12 mouse cellular contexts compared by ENCODE assay signal in the genomic region with DNA sequence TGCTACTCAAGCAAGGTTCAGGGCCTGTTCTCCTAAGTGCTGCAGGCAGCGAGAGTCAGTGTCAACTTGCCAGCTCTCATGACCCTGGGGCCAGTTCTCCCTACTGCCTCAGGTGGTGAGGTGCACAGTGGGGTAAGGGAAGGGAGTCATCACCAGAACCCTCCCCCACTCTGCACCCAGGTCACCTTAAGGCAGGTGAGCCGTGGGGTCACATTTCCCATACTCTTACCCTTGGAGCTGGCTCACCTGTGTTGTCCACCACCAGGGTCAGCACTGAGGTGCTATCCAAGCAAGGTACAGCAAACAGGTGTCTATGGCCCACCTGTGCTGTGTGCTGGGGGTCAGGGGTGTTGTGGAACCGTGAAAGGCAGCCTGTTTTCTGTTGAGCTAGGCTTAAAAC. TPM values are rescaled to one million over a fixed set of nuclear protein-coding genes. Genes with fewer than 3 reads are reported as not detected.
A peak's percentile ranks its signal among the peaks of the same experiment; 100 is the strongest.
DNase-seq lines count a peak whose midpoint lies in the region; ATAC-seq lines count a peak whose summit lies in the region.
"Had no signal": no experiment of that assay in that cellular context is flagged by ENCODE, and none has a peak within 500 bp of the region (broad histone marks: within the 10 kb centered on the region; RNA-seq: fewer than 3 reads in every experiment).

No protein-coding gene starts in this region.

- no peak overlapping the region for H3K4me3 ChIP-seq in heart, embryonic 12.5 days
- no peak overlapping the region for H3K4me3 ChIP-seq in liver, embryonic 12.5 days
- H3K4me3 ChIP-seq in neural tube, embryonic 12.5 days: no peak overlapping the region
- H3K4me3 ChIP-seq: embryonic facial prominence, embryonic 13.5 days; heart, adult 2 months; megakaryocyte, embryonic 14.5 days; stomach, embryonic 15.5 days had no signal

- H3K36me3 ChIP-seq in heart, embryonic 12.5 days: no peaks in the 10 kb centered on the region
- H3K36me3 ChIP-seq in liver, embryonic 12.5 days: no peaks in the 10 kb centered on the region
- no peaks in the 10 kb centered on the region for H3K36me3 ChIP-seq in neural tube, embryonic 12.5 days
- H3K36me3 ChIP-seq: embryonic facial prominence, embryonic 13.5 days; stomach, embryonic 15.5 days had no signal

- no peak overlapping the region for H3K4me2 ChIP-seq in heart, embryonic 12.5 days
- no peak overlapping the region for H3K4me2 ChIP-seq in liver, embryonic 12.5 days
- no peak overlapping the region for H3K4me2 ChIP-seq in neural tube, embryonic 12.5 days (replicated peaks)
- H3K4me2 ChIP-seq: embryonic facial prominence, embryonic 13.5 days; stomach, embryonic 15.5 days had no signal

- WGBS in heart, embryonic 12.5 days: 61% methylated on average over 3 of the region's 3 CpGs
- 37% methylated on average over 3 of the region's 3 CpGs for WGBS in liver, embryonic 12.5 days (ENCODE audit: insufficient replicate concordance)
- WGBS in neural tube, embryonic 12.5 days: 86% methylated on average over 3 of the region's 3 CpGs

- no peak for DNase-seq in heart, adult 9 months (ENCODE audit: low spot score in 2 of 2)
- no peak for DNase-seq in liver
- DNase-seq in neural tube, embryonic 10.5 days (ENCODE audit: extremely low spot score, low spot score): no peak
- DNase-seq in spleen, adult 18-20 months: no peak

- H3K9ac ChIP-seq in heart, embryonic 12.5 days: no peak overlapping the region
- no peak overlapping the region for H3K9ac ChIP-seq in liver, embryonic 12.5 days
- H3K9ac ChIP-seq in neural tube, embryonic 12.5 days: no peak overlapping the region
- H3K9ac ChIP-seq: embryonic facial prominence, embryonic 13.5 days; stomach, embryonic 15.5 days had no signal

- no peaks in the 10 kb centered on the region for H3K27me3 ChIP-seq in heart, embryonic 12.5 days (replicated peaks)
- no peaks in the 10 kb centered on the region for H3K27me3 ChIP-seq in liver, embryonic 12.5 days (replicated peaks)
- H3K27me3 ChIP-seq in neural tube, embryonic 12.5 days (replicated peaks): no peaks in the 10 kb centered on the region
- H3K27me3 ChIP-seq: embryonic facial prominence, embryonic 13.5 days; Patski; stomach, embryonic 15.5 days had no signal

- peak; percentile 36; the same call in 1 of the 2 replicates for ATAC-seq in heart, embryonic 12.5 days (ENCODE audit: insufficient number of reproducible peaks, low FRiP score)
- peak; percentile 21 for ATAC-seq in liver, embryonic 12.5 days
- 0 out of 2 replicates have a peak, but pooled peaks have one; percentile 15 for ATAC-seq in neural tube, embryonic 12.5 days (ENCODE audit: low FRiP score, low read depth)
- ATAC-seq: Patski had no signal

- no peak overlapping the region for H3K27ac ChIP-seq in heart, embryonic 12.5 days (ENCODE audit: poor library complexity, severe bottlenecking)
- no peak overlapping the region for H3K27ac ChIP-seq in liver, embryonic 12.5 days
- no peak overlapping the region for H3K27ac ChIP-seq in neural tube, embryonic 12.5 days
- H3K27ac ChIP-seq: embryonic facial prominence, embryonic 13.5 days; heart, adult 2 months; stomach, embryonic 15.5 days had no signal

- H3K9me3 ChIP-seq in heart, embryonic 12.5 days (replicated peaks): no peaks in the 10 kb centered on the region
- no peaks in the 10 kb centered on the region for H3K9me3 ChIP-seq in liver, embryonic 12.5 days (replicated peaks)
- no peaks in the 10 kb centered on the region for H3K9me3 ChIP-seq in neural tube, embryonic 12.5 days
- H3K9me3 ChIP-seq: embryonic facial prominence, embryonic 13.5 days; megakaryocyte, embryonic 14.5 days; stomach, embryonic 15.5 days had no signal

- no peaks in the 10 kb centered on the region for H3K4me1 ChIP-seq in heart, embryonic 12.5 days (replicated peaks)
- H3K4me1 ChIP-seq in liver, embryonic 12.5 days: no peaks in the 10 kb centered on the region
- H3K4me1 ChIP-seq in neural tube, embryonic 12.5 days: no peaks in the 10 kb centered on the region
- H3K4me1 ChIP-seq: embryonic facial prominence, embryonic 13.5 days; stomach, embryonic 15.5 days had no signal

RNA-seq across cellular contexts. Expression of a gene that starts 42.0 kb away (rescaled TPM):
- 193 and 196 TPM in 2 replicates for polyA plus RNA-seq in heart, embryonic 12.5 days (2016; fragmentation: Nextera tagmentation; extraction: Ambion mirVana)
- polyA plus RNA-seq in liver, embryonic 12.5 days (2016; fragmentation: Nextera tagmentation; extraction: Ambion mirVana): 14.4 and 17.3 TPM in 2 replicates
- polyA plus RNA-seq in neural tube, embryonic 12.5 days (2016; fragmentation: Nextera tagmentation; extraction: Ambion mirVana): 96.9 and 105 TPM in 2 replicates
